ENCODE assay signal across 10 mouse cellular contexts in genomic region chr1:136076086-136076485, GRCm38 (mm10). TPM values are rescaled to one million over a fixed set of nuclear protein-coding genes. Genes with fewer than 3 reads are reported as not detected.
DNase-seq lines count a peak whose midpoint lies in the region; ATAC-seq and TF ChIP-seq lines count a peak whose summit lies in the region.
"Had no signal": no experiment of that assay in that cellular context is flagged by ENCODE, and none has a peak within 500 bp of the region (broad histone marks: within the 10 kb centered on the region; RNA-seq: fewer than 3 reads in every experiment).

No protein-coding gene starts in this region.

- no peak overlapping the region for H3K9ac ChIP-seq in embryonic facial prominence, embryonic 11.5 days (replicated peaks; ENCODE audit: low read length)
- H3K9ac ChIP-seq in forebrain, embryonic 12.5 days = no peak overlapping the region

- no peaks in the 10 kb centered on the region for H3K4me1 ChIP-seq in embryonic facial prominence, embryonic 11.5 days (ENCODE audit: control insufficient read depth, insufficient read depth, low read length)
- H3K4me1 ChIP-seq in limb, embryonic 10.5 days = no peaks in the 10 kb centered on the region
- H3K4me1 ChIP-seq in forebrain, embryonic 12.5 days = no peaks in the 10 kb centered on the region

- H3K36me3 ChIP-seq in embryonic facial prominence, embryonic 11.5 days (replicated peaks; ENCODE audit: control insufficient read depth, insufficient read depth, low read depth, low read length) = no peaks in the 10 kb centered on the region
- H3K36me3 ChIP-seq in limb, embryonic 10.5 days = no peaks in the 10 kb centered on the region
- no peaks in the 10 kb centered on the region for H3K36me3 ChIP-seq in forebrain, embryonic 12.5 days (replicated peaks)

- no peaks in the 10 kb centered on the region for H3K27me3 ChIP-seq in embryonic facial prominence, embryonic 11.5 days (ENCODE audit: control insufficient read depth, insufficient read depth, low read length)
- 0 out of 2 replicates have a peak, but pooled peaks cover 5% of the 10 kb centered on the region for H3K27me3 ChIP-seq in limb, embryonic 10.5 days (ENCODE audit: low read depth, poor library complexity, severe bottlenecking)
- H3K27me3 ChIP-seq in forebrain, embryonic 12.5 days = no peaks in the 10 kb centered on the region

- peak in 1 of 2 experiments; percentile 47 for DNase-seq in layer of hippocampus, adult 2 months (ENCODE audit: low spot score in 2 of 2)
- no peak for DNase-seq in layer of hippocampus, adult 8-10 months (ENCODE audit: low spot score in 2 of 2)
- DNase-seq in ES-CJ7 (ENCODE audit: low read depth, low spot score) = peak; percentile 52
- DNase-seq in adrenal gland, postnatal 25 days = peak; percentile 49
- peak; percentile 13 for DNase-seq in embryonic facial prominence, embryonic 11.5 days (ENCODE audit: low spot score)
- DNase-seq in limb, embryonic 10.5 days (ENCODE audit: low spot score) = peak; percentile 39
- DNase-seq in retina, postnatal 7 days (ENCODE audit: low read depth, low spot score) = peak; percentile 35

- no peak overlapping the region for H3K4me2 ChIP-seq in embryonic facial prominence, embryonic 11.5 days (ENCODE audit: low read depth, low read length)
- H3K4me2 ChIP-seq in forebrain, embryonic 12.5 days = no peak overlapping the region

- no peak for ATAC-seq in embryonic facial prominence, embryonic 11.5 days (replicated peaks; ENCODE audit: insufficient number of reproducible peaks, low FRiP score, low TSS enrichment, low read depth)
- no peak for ATAC-seq in forebrain, embryonic 12.5 days (ENCODE audit: low FRiP score)

- no peak overlapping the region for H3K4me3 ChIP-seq in layer of hippocampus, adult 2 months
- no peak overlapping the region for H3K4me3 ChIP-seq in embryonic facial prominence, embryonic 11.5 days (ENCODE audit: low read depth, low read length)
- no peak overlapping the region for H3K4me3 ChIP-seq in limb, embryonic 10.5 days
- no peak overlapping the region for H3K4me3 ChIP-seq in forebrain, embryonic 12.5 days (replicated peaks)
- H3K4me3 ChIP-seq: megakaryocyte, embryonic 14.5 days had no signal

- 10% methylated on average over 3 of the region's 3 CpGs for WGBS in embryonic facial prominence, embryonic 11.5 days
- 8% methylated on average over 3 of the region's 3 CpGs for WGBS in limb, embryonic 10.5 days
- 11% methylated on average over 3 of the region's 3 CpGs for WGBS in forebrain, embryonic 12.5 days

- no peaks in the 10 kb centered on the region for H3K9me3 ChIP-seq in embryonic facial prominence, embryonic 11.5 days (replicated peaks; ENCODE audit: control insufficient read depth, low read length)
- H3K9me3 ChIP-seq in limb, embryonic 10.5 days (replicated peaks) = no peaks in the 10 kb centered on the region
- no peaks in the 10 kb centered on the region for H3K9me3 ChIP-seq in forebrain, embryonic 12.5 days
- H3K9me3 ChIP-seq: megakaryocyte, embryonic 14.5 days had no signal

- H3K27ac ChIP-seq in layer of hippocampus, adult 2 months = no peak overlapping the region
- no peak overlapping the region for H3K27ac ChIP-seq in embryonic facial prominence, embryonic 11.5 days (replicated peaks; ENCODE audit: low read depth, low read length)
- no peak overlapping the region for H3K27ac ChIP-seq in limb, embryonic 10.5 days
- H3K27ac ChIP-seq in forebrain, embryonic 12.5 days = no peak overlapping the region

- peak; percentile 87 for TF ChIP-seq CTCF in layer of hippocampus, adult 2 months (conservative IDR thresholded peaks at IDR 0.05)

RNA-seq across cellular contexts. Expression of gene Cacna1s, which starts 23.5 kb away (rescaled TPM):
- under 1 TPM; 0.49 to 0.77 TPM for total RNA-seq in layer of hippocampus, adult 2 months (2021)
- 1 to 10 TPM in 2 of 4 experiments, under 1 TPM in 2; 0.37 to 1.9 (median 0.79) TPM for total RNA-seq in layer of hippocampus, adult 8-10 months (2022)
- total RNA-seq in adrenal gland, postnatal 25 days (2021) = 0.21 and 0.52 TPM in 2 replicates
- polyA plus RNA-seq in embryonic facial prominence, embryonic 11.5 days (2014; fragmentation: Nextera tagmentation; extraction: Ambion mirVana) = 0.10 TPM in 1 of 2 replicates, not detected in the other
- 0.06 TPM in 1 of 2 replicates, not detected in the other for polyA plus RNA-seq in limb, embryonic 10.5 days (2016; fragmentation: Nextera tagmentation; extraction: Ambion mirVana)
- polyA plus RNA-seq in forebrain, embryonic 12.5 days (2016; fragmentation: Nextera tagmentation; extraction: Ambion mirVana) = 0.10 and 0.17 TPM in 2 replicates

RNA-seq across cellular contexts. Expression of gene Ascl5, which starts 25.5 kb away (rescaled TPM):
- total RNA-seq in layer of hippocampus, adult 2 months (2021) = not detected
- total RNA-seq in layer of hippocampus, adult 8-10 months (2022) = not detected
- not detected in 2 replicates for total RNA-seq in adrenal gland, postnatal 25 days (2021)
- polyA plus RNA-seq in embryonic facial prominence, embryonic 11.5 days (2014; fragmentation: Nextera tagmentation; extraction: Ambion mirVana) = 0.42 TPM in 1 of 2 replicates, not detected in the other
- polyA plus RNA-seq in limb, embryonic 10.5 days (2016; fragmentation: Nextera tagmentation; extraction: Ambion mirVana) = not detected in 2 replicates
- polyA plus RNA-seq in forebrain, embryonic 12.5 days (2016; fragmentation: Nextera tagmentation; extraction: Ambion mirVana) = not detected in 2 replicates
- polyA plus RNA-seq: gonadal fat pad, adult 2 months had no signal

RNA-seq across cellular contexts. Expression of gene Kif21b, which starts 55.1 kb away (rescaled TPM):
- 10 to 100 TPM; 33.9 to 36.5 TPM for total RNA-seq in layer of hippocampus, adult 2 months (2021)
- total RNA-seq in layer of hippocampus, adult 8-10 months (2022) = 10 to 100 TPM; 42.0 to 44.3 (median 42.9) TPM
- total RNA-seq in adrenal gland, postnatal 25 days (2021) = 3.2 and 4.6 TPM in 2 replicates
- 6.9 and 8.0 TPM in 2 replicates for polyA plus RNA-seq in embryonic facial prominence, embryonic 11.5 days (2014; fragmentation: Nextera tagmentation; extraction: Ambion mirVana)
- polyA plus RNA-seq in limb, embryonic 10.5 days (2016; fragmentation: Nextera tagmentation; extraction: Ambion mirVana) = 7.2 and 10.9 TPM in 2 replicates
- polyA plus RNA-seq in forebrain, embryonic 12.5 days (2016; fragmentation: Nextera tagmentation; extraction: Ambion mirVana) = 45.7 and 47.7 TPM in 2 replicates

Comparison
In these comparisons a context has a peak if more than half of its experiments do, and no peak if none do; other contexts are left out.
1. DNase-seq: peak in ES-CJ7 (single experiment), adrenal gland, postnatal 25 days (single experiment), embryonic facial prominence, embryonic 11.5 days (single experiment), limb, embryonic 10.5 days (single experiment) and retina, postnatal 7 days (single experiment); none in layer of hippocampus, adult 8-10 months (0 of 2).